Mouse (Mus musculus) cerebellum, postnatal 10 days (tissue): ENCODE measurements around the gene Tipin.
A peak's percentile ranks its signal among the peaks of the same experiment; 100 is the strongest.

Experiments
- DNase-seq, 2 experiments: peaks; one replicate each; pipeline ENCODE4 v3.0.0; 2021; ENCODE audit warnings: mixed read lengths in 2 of 2

The Tipin gene

GRCm38 (mm10) chr9:64347377-64347776, 66.0 kb downstream of the Tipin start:
- peak in 1 of 2 experiments; percentile 63 for DNase-seq

GRCm38 (mm10) chr9:64349490-64349889, 68.1 kb downstream of the Tipin start:
- no peak for DNase-seq

GRCm38 (mm10) chr9:64351191-64351590, 69.8 kb downstream of the Tipin start:
- DNase-seq = peak in 1 of 2 experiments; percentile 35
